Mouse (Mus musculus) embryonic facial prominence, embryonic 11.5 days (tissue): ENCODE data around the gene Rpl34. TPM values are rescaled to one million over a fixed set of nuclear protein-coding genes. Genes with fewer than 3 reads are reported as not detected.

Experiments
- ATAC-seq: fragments of 200-750 bp; cut with Nextera tagmentation; replicated peaks from 2 replicates; pipeline ENCODE4 v1.8.0; 2017; ENCODE audit warnings: low read depth; ENCODE audit not compliant: insufficient number of reproducible peaks, low FRiP score, low TSS enrichment
- DNase-seq: peaks from one replicate; pipeline ENCODE4 v3.0.0-alpha.2; 2015; ENCODE audit warnings: low spot score
- H3K27ac ChIP-seq: fragments of 300-500 bp; sonication (generic); replicated peaks from 2 replicates; pipeline ENCODE4 v1.5.1; 2014; ENCODE audit warnings: mild to moderate bottlenecking, low read depth, low read length, control low read depth
- H3K27me3 ChIP-seq: fragments of 300-500 bp; sonication (generic); 2 replicates; pipeline ENCODE4 v1.6.1; 2014; ENCODE audit warnings: mild to moderate bottlenecking, low read length, moderate library complexity, mixed read lengths; ENCODE audit not compliant: control insufficient read depth, insufficient read depth
- H3K36me3 ChIP-seq: fragments of 300-500 bp; sonication (generic); replicated peaks from 2 replicates; pipeline ENCODE4 v1.6.1; 2014; ENCODE audit warnings: low read depth, mild to moderate bottlenecking, low read length, moderate library complexity, mixed read lengths; ENCODE audit not compliant: control insufficient read depth, insufficient read depth
- H3K4me1 ChIP-seq: fragments of 300-500 bp; sonication (generic); 2 replicates; pipeline ENCODE4 v1.6.1; 2014; ENCODE audit warnings: low read length, mixed read lengths; ENCODE audit not compliant: control insufficient read depth, insufficient read depth
- H3K4me2 ChIP-seq: fragments of 300-500 bp; sonication (generic); 2 replicates; pipeline ENCODE4 v1.6.1; 2014; ENCODE audit warnings: low read depth, mild to moderate bottlenecking, control low read depth, low read length, moderate library complexity
- H3K4me3 ChIP-seq: fragments of 300-500 bp; sonication (generic); 2 replicates; pipeline ENCODE4 v1.5.1; 2014; ENCODE audit warnings: low read depth, low read length, control low read depth
- H3K9ac ChIP-seq: fragments of 300-500 bp; sonication (generic); replicated peaks from 2 replicates; pipeline ENCODE4 v1.6.1; 2014; ENCODE audit warnings: mild to moderate bottlenecking, control low read depth, low read length
- H3K9me3 ChIP-seq: fragments of 300-500 bp; sonication (generic); replicated peaks from 2 replicates; pipeline ENCODE4 v1.6.1; 2016; ENCODE audit warnings: mild to moderate bottlenecking, low read length, inconsistent platforms, mixed read lengths; ENCODE audit not compliant: control insufficient read depth
- WGBS: fragments of 180-500 bp; shearing (Covaris S2); extraction: QIAGEN DNeasy Blood & Tissue Kit; methylation state at CpG from one replicate; pipeline ENCODE4 v1.1.7; 2014; 5-methylcytosine and 5-hydroxymethylcytosine counted together
- polyA plus RNA-seq: library from polyadenylated mRNA; unstranded; fragments of >200 nt; fragmentation: Nextera tagmentation; extraction: Ambion mirVana; gene quantifications from 2 replicates; pipeline ENCODE4 v1.2.1, GENCODE M21; 2014

The Rpl34 gene
- polyA plus RNA-seq, result 760 and 837 TPM in 2 replicates

DNA sequence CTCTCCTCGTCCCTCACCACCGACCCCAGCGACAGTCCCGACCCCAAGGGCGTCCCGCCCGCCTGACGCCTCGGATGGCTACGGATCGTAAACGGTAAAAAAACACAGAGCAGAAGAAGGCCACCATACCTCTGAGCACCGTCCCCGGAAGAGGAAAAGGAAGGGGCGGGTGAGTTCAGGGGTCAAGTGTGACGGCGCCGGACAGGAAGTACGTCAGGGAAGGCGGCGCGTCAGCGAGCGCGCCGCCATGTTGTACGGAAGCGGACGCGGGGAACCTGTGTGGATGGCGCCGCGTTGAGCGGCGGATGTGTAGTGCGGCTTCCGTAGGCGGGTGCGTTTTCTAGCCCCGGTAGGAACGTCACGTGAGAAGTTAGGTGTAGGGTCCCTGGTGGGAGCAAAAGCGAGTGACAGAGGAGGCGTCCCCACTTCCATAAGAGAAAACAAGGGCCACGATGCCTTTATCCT, at the start of gene Rpl34:
Gene Rpl34, minus strand, starts transcription at position 210 of the 465 bp plus-strand sequence.
- H3K4me1 ChIP-seq, result no peaks in the 10 kb centered on the region; the same call in 1 of the 2 replicates
- H3K4me2 ChIP-seq, result peak within 1 kb of the TSS; percentile 85
- H3K9ac ChIP-seq, result peak within 1 kb of the TSS; percentile 98
- WGBS, result under 1% methylated on average over 45 of the region's 45 CpGs
- H3K27ac ChIP-seq, result peak within 1 kb of the TSS; percentile 68
- H3K4me3 ChIP-seq, result peak within 1 kb of the TSS; percentile 97
- H3K9me3 ChIP-seq, result no peaks in the 10 kb centered on the region
- DNase-seq (peak; percentile 98), ATAC-seq (peak; percentile 96)
- H3K36me3 ChIP-seq, result peaks cover 8% of the 10 kb centered on the region
- H3K27me3 ChIP-seq, result no peaks in the 10 kb centered on the region

DNA sequence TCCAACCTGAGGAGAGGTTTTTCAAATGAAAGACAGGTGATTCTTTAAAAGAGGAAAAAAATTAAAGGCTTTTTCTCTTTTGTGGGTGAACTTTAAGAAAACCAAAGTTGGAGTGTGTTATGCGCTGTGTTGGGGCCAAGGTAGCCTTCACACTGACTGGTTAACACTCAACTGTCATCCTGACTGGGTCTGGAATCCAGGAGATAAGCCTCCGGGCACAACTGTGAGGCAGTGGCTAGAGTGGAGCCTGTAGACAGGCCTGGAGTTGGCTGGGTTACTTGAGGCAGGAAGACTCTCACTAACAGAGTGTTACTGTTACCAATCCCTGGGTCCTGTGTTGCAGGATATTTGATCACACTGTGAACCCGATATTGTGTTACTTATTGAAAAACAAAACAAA, 38.0 kb upstream of the Rpl34 start:
- Histone ChIP-seq H3K36me3 (no peaks in the 10 kb centered on the region), H3K27ac (no peak overlapping the region), H3K27me3 (no peaks in the 10 kb centered on the region), H3K4me1 (no peaks in the 10 kb centered on the region), H3K9ac (no peak overlapping the region), H3K4me3 (no peak overlapping the region), H3K9me3 (no peaks in the 10 kb centered on the region), H3K4me2 (no peak overlapping the region)
- ATAC-seq, result no peak
- 77% methylated on average over 3 of the region's 3 CpGs for WGBS
- no peak for DNase-seq

DNA sequence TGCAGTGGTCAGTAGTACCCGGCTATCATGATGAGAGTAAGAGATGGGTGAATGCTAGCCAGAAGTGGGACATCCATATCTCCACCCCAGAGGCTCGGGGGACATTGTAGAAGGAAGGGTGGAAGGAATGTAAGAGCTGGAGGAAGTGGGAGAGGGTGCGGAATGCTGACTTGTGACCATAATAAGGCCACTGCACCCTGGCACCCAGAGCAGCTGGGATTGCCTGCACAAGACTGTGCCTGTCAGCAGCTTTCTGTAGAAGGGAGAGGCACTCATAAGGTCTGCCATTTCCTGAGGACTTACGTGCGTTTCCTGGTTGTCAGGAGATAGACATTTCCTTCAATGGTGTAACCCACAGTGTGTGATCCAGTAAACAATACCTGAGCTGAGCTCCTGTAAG, 33.9 kb upstream of the Rpl34 start:
- Histone ChIP-seq H3K36me3 (no peaks in the 10 kb centered on the region), H3K9me3 (no peaks in the 10 kb centered on the region), H3K27ac (no peak overlapping the region), H3K4me3 (no peak overlapping the region), H3K4me2 (no peak overlapping the region), H3K27me3 (no peaks in the 10 kb centered on the region), H3K4me1 (no peaks in the 10 kb centered on the region), H3K9ac (no peak overlapping the region)
- ATAC-seq, result no peak
- DNase-seq, result no peak
- 82% methylated on average over 5 of the region's 5 CpGs for WGBS

DNA sequence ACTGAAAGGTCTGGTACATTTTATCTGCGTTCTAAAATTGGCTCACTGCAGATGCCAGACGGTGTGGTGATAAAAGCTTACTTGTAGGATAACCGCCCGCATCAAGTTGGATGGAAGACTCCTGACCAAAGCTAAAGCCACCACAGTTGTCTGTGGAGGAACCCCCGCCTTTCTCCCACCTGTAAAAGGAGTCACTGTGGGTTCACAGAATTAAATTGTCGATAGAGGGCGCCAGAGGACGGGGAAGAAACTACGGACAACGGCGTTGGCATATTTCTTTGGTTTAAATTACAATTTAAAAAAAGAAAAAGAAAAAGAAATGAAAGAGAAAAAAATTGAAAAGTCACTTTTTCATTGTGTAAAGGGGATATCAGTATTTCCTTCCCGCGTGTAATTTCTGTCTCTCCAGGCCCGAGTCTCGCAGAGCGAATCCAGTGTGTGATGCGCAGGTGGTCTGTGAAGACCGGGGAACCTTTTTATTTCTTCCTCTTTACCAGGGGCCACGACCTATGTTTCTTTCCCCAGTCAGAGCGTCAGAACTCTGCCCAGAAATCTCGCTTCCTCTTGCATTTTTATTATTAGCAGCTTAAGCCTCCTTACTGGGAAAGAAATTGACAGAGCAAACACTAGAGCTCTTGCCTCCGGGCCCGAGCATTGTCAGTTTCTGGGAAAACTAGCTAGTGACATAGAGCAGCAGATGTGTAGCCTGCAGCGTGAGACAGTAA, 30.7 kb upstream of the Rpl34 start:
- H3K9ac ChIP-seq, result no peak overlapping the region
- WGBS, result 64% methylated on average over 24 of the region's 24 CpGs

DNA sequence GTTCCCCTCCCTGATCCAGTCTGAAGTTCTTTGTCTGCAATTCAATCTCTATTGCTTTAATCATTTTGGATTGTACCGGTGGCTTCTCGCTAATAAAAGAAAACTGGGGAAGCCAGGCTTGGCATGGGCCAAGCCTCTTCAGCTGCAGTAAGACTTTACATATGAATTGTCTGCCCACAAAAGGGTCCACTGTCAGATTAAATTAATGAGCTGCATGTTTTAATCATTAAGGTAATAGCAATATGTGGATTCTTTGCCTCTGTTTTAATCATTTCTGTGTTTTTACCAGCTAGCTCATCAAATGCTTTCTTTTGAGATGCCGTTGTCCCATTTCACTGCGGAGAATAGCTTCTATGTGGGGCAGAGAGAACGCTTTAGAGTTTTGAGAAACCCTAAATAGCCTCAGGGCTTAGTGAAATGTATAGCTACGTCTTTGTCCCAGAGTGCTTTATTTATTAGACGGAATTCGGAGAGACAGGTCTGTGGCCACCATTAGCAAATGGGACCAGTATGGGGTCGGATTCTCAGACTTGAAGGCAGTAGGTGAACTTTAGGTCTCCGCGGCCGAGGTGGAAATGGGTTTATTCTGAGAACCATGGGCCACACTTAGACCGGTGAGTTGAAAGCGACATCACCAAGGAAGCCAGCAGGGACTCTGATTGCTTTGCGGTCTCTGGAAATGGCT, 28.1 kb upstream of the Rpl34 start:
- DNase-seq (peak; percentile 26), ATAC-seq (no peak)
- Histone ChIP-seq H3K9me3 (no peaks in the 10 kb centered on the region), H3K9ac (no peak overlapping the region), H3K4me3 (no peak overlapping the region), H3K27me3 (no peaks in the 10 kb centered on the region), H3K4me2 (no peak overlapping the region), H3K36me3 (no peaks in the 10 kb centered on the region), H3K27ac (no peak overlapping the region), H3K4me1 (no peaks in the 10 kb centered on the region)
- 58% methylated on average over 15 of the region's 15 CpGs for WGBS

More for the DNA sequence above, 30.7 kb upstream of the Rpl34 start:
- ATAC-seq (no peak), DNase-seq (peak; percentile 87)
- no peaks in the 10 kb centered on the region for H3K27me3 ChIP-seq
- no peaks in the 10 kb centered on the region for H3K9me3 ChIP-seq
- no peak overlapping the region for H3K4me2 ChIP-seq
- H3K4me1 ChIP-seq, result no peaks in the 10 kb centered on the region
- H3K4me3 ChIP-seq, result no peak overlapping the region
- no peak overlapping the region for H3K27ac ChIP-seq
- no peaks in the 10 kb centered on the region for H3K36me3 ChIP-seq

DNA sequence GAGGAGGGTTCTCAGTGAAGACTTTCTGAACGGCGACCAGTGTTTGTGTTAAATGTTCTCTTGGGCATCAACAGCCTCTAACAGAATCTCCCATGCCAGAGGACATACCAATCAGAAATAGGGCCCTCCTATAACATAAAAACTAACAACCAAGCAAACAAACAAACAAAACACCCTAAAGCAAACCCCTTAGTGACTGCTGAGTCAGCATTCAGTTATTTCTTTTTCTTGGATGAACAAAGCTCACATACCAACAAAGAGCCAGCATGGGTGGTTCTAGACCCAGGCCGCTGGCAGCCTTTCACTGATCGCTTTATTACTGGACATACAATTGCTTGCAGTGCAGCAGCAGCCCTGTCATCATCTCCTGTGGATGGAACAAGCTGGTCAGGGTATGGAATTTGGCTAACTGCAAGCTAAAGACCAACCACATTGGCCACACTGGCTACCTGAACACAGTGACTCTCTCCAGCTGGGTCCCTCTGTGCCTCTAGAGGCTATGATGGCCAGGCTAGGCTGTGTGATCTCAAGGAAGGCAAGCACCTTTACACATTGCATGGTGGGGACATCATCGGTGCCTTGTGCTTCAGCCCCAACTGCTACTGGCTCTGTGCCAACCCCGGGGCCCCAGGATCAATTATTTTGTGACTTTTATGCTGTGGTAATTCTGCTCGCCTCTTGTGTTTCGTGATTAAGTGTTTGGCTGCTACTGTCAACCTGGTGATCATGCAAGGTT, 27.1 kb upstream of the Rpl34 start:
- no peak overlapping the region for H3K4me3 ChIP-seq
- no peaks in the 10 kb centered on the region for H3K4me1 ChIP-seq
- H3K9ac ChIP-seq, result no peak overlapping the region
- WGBS, result 88% methylated on average over 8 of the region's 8 CpGs
- no peaks in the 10 kb centered on the region for H3K9me3 ChIP-seq
- no peak overlapping the region for H3K27ac ChIP-seq
- no peak for DNase-seq
- H3K36me3 ChIP-seq, result no peaks in the 10 kb centered on the region
- ATAC-seq, result no peak
- no peaks in the 10 kb centered on the region for H3K27me3 ChIP-seq
- H3K4me2 ChIP-seq, result no peak overlapping the region

DNA sequence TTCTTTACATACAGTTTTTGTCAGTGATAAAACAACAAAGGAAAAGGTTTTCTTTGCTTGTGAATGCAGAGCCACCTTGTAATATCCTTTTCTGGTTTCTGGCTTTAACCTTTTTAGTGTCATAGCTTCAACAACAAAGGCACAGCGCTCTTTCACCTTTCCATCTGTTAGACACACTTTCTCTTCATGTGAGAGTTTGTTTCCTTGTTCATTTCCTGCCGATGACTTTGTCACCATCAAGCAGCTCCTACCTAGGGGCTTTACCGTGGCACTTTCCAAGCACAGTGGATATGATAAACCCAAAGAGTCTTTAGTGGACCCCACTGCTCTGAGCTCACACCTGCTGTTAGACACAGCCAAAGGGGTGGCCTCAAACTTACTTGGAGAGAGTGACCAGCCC, 19.0 kb upstream of the Rpl34 start:
- ATAC-seq, result no peak
- WGBS, result 86% methylated on average over 3 of the region's 3 CpGs

More for the DNA sequence above, 19.0 kb upstream of the Rpl34 start:
- no peak for DNase-seq
- Histone ChIP-seq H3K4me1 (no peaks in the 10 kb centered on the region), H3K4me3 (no peak overlapping the region), H3K36me3 (no peaks in the 10 kb centered on the region), H3K9ac (no peak overlapping the region), H3K27ac (no peak overlapping the region), H3K4me2 (no peak overlapping the region), H3K27me3 (no peaks in the 10 kb centered on the region), H3K9me3 (no peaks in the 10 kb centered on the region)
